Mouse (Mus musculus) intestine, postnatal 0 days (tissue): ENCODE measurements at regions not wholly inside any gene's neighbourhood (a gene's known extent, or its start where the extent isn't known, plus 50 kb on each side); places are given as distances from the start of the nearest gene placed in this dataset.

Source experiments
- ATAC-seq: fragments of 200-750 bp; cut with Nextera tagmentation; 2 replicates; pipeline ENCODE4 v1.8.0; 2017; ENCODE audit warnings: mild to moderate bottlenecking, moderate TSS enrichment, moderate library complexity
- H3K27ac ChIP-seq: fragments of 300-500 bp; sonication (generic); 2 replicates; pipeline ENCODE4 v1.5.1; 2014; ENCODE audit warnings: mild to moderate bottlenecking, low read depth, low read length, moderate library complexity
- H3K27me3 ChIP-seq: fragments of 300-500 bp; sonication (generic); replicated peaks from 2 replicates; pipeline ENCODE4 v1.6.1; 2014; ENCODE audit warnings: low read length, mixed read lengths; ENCODE audit not compliant: control insufficient read depth, insufficient read depth
- H3K36me3 ChIP-seq: fragments of 300-500 bp; sonication (generic); 2 replicates; pipeline ENCODE4 v1.6.1; 2014; ENCODE audit warnings: mild to moderate bottlenecking, moderate library complexity; ENCODE audit not compliant: control insufficient read depth, insufficient read depth
- H3K4me1 ChIP-seq: fragments of 300-500 bp; sonication (generic); replicated peaks from 2 replicates; pipeline ENCODE4 v1.6.1; 2014; ENCODE audit warnings: antibody characterized with exemption, low read length, mixed read lengths; ENCODE audit not compliant: control insufficient read depth, insufficient read depth
- H3K4me2 ChIP-seq: fragments of 300-500 bp; sonication (generic); replicated peaks from 2 replicates; pipeline ENCODE4 v1.6.1; 2014; ENCODE audit warnings: low read depth, mild to moderate bottlenecking, moderate library complexity
- H3K4me3 ChIP-seq: fragments of 300-500 bp; sonication (generic); 2 replicates; pipeline ENCODE4 v1.5.1; 2014; ENCODE audit warnings: low read depth, low read length
- H3K9ac ChIP-seq: fragments of 300-500 bp; sonication (generic); 2 replicates; pipeline ENCODE4 v1.6.1; 2014; ENCODE audit warnings: mild to moderate bottlenecking, low read depth, low read length
- H3K9me3 ChIP-seq: fragments of 300-500 bp; sonication (generic); 2 replicates; pipeline ENCODE4 v1.6.1; 2016; ENCODE audit warnings: mixed run types; ENCODE audit not compliant: control insufficient read depth
- CTCF ChIP-seq: sonication (generic); IDR thresholded peaks from 2 replicates; pipeline ENCODE4 v1.5.1; 2016; ENCODE audit warnings: low read depth, mild to moderate bottlenecking, control low read depth, antibody characterized with exemption, moderate library complexity
- WGBS: fragments of 180-500 bp; shearing (Covaris S2); extraction: QIAGEN DNeasy Blood & Tissue Kit; methylation state at CpG from one replicate; pipeline ENCODE4 v1.1.7; 2014; 5-methylcytosine and 5-hydroxymethylcytosine counted together

DNA sequence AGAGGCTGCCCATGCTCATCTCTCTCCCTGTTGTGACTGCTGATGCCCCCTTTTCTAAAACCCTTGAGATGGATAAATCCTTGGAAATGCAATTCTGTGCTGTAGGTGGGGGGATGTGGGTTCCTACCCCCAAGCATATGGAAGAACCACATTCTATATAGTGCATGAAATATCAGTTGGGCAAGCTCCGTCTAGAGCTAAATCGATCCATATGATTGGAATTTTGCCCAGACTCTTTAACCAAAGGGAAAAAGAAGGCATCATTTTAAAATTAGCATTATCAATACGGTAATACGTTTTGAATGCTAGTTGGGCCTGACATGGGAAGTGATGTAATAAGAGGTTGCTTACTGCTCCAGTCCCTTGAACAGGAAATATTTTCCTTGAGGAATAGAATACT, 411.1 kb upstream of the Sox9 start:
- no peak for ATAC-seq
- H3K9ac ChIP-seq: no peak overlapping the region
- no peak for TF ChIP-seq CTCF
- H3K36me3 ChIP-seq: no peaks in the 10 kb centered on the region
- H3K4me1 ChIP-seq: no peaks in the 10 kb centered on the region
- 91% methylated on average over 4 of the region's 4 CpGs for WGBS
- no peak overlapping the region for H3K4me3 ChIP-seq
- no peak overlapping the region for H3K27ac ChIP-seq
- no peak overlapping the region for H3K4me2 ChIP-seq
- H3K27me3 ChIP-seq: no peaks in the 10 kb centered on the region
- H3K9me3 ChIP-seq: no peaks in the 10 kb centered on the region

- no peak for ATAC-seq
- Histone ChIP-seq H3K4me3 (no peak overlapping the region), H3K27me3 (no peaks in the 10 kb centered on the region), H3K4me1 (no peaks in the 10 kb centered on the region), H3K27ac (no peak overlapping the region), H3K9ac (no peak overlapping the region), H3K4me2 (no peak overlapping the region), H3K36me3 (no peaks in the 10 kb centered on the region), H3K9me3 (no peaks in the 10 kb centered on the region)
- TF ChIP-seq CTCF: no peak
- 85% methylated on average over 3 of the region's 3 CpGs for WGBS
These were observed 382.0 kb upstream of the Sox9 start for GRCm38 (mm10) chr11:112400069-112400468.

GRCm38 (mm10) chr11:112407681-112408080, 374.3 kb upstream of the Sox9 start:
- no peak for ATAC-seq
- Histone ChIP-seq H3K27ac (no peak overlapping the region), H3K27me3 (no peaks in the 10 kb centered on the region), H3K4me1 (no peaks in the 10 kb centered on the region), H3K36me3 (no peaks in the 10 kb centered on the region), H3K9me3 (no peaks in the 10 kb centered on the region), H3K4me2 (no peak overlapping the region), H3K9ac (no peak overlapping the region), H3K4me3 (no peak overlapping the region)
- 93% methylated on average over 8 of the region's 8 CpGs for WGBS
- no peak for TF ChIP-seq CTCF

DNA sequence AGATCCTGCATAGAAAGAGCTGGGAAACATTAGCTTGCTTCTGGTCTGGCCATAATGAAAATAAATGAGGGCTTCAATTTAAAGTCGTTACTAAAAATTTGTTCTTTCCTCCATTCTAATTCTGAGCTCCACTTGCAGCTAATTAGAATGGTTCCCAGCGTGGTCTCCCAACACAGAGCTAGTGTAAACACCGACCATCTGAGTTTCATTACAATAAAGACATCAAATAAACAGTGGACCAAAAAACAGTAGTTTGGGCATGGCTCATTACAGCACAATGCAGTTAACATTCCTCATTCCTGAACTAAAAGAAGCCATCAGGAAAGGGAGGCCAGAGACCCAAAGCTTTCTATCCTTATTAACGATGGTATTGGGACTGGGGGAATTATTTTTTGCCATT, 369.6 kb upstream of the Sox9 start:
- Histone ChIP-seq H3K4me1 (no peaks in the 10 kb centered on the region), H3K9me3 (no peaks in the 10 kb centered on the region), H3K27me3 (no peaks in the 10 kb centered on the region), H3K4me3 (no peak overlapping the region), H3K27ac (no peak overlapping the region), H3K36me3 (no peaks in the 10 kb centered on the region), H3K4me2 (no peak overlapping the region), H3K9ac (no peak overlapping the region)
- ATAC-seq: no peak
- no peak for TF ChIP-seq CTCF
- WGBS: 46% methylated on average over 4 of the region's 4 CpGs

- H3K36me3 ChIP-seq: no peaks in the 10 kb centered on the region
- no peak for ATAC-seq
- no peak for TF ChIP-seq CTCF
- no peak overlapping the region for H3K4me3 ChIP-seq
- H3K4me1 ChIP-seq: no peaks in the 10 kb centered on the region
- no peak overlapping the region for H3K27ac ChIP-seq
- no peaks in the 10 kb centered on the region for H3K27me3 ChIP-seq
- H3K9me3 ChIP-seq: no peaks in the 10 kb centered on the region
- WGBS: 80% methylated on average over 1 of the region's 1 CpGs
- no peak overlapping the region for H3K9ac ChIP-seq
- H3K4me2 ChIP-seq: no peak overlapping the region
These were observed 339.4 kb upstream of the Sox9 start for GRCm38 (mm10) chr11:112442639-112443038.

DNA sequence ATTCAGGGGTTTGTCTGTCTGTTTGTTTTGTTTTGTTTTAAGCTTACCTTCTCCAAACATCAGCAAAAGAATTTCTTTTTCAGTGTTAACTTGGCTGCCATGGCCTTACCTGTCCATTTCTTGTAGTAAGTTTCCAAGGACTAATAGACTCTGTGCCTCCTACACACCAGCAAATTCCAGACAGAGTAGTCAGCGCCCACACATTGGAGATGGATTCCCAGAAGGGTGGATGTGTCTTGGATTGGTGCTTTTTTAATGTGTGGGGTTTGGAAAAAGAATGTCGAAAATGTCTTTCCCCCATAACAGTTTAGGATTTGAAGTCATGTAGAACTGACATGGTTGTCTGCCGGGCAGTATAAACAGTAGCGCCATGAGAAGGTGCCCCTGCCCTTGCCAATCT, 338.1 kb upstream of the Sox9 start:
- H3K27ac ChIP-seq: no peak overlapping the region
- H3K9me3 ChIP-seq: no peaks in the 10 kb centered on the region
- H3K27me3 ChIP-seq: no peaks in the 10 kb centered on the region
- WGBS: 84% methylated on average over 4 of the region's 4 CpGs
- no peaks in the 10 kb centered on the region for H3K4me1 ChIP-seq
- ATAC-seq: no peak
- H3K36me3 ChIP-seq: no peaks in the 10 kb centered on the region
- no peak overlapping the region for H3K9ac ChIP-seq
- TF ChIP-seq CTCF: no peak
- H3K4me2 ChIP-seq: no peak overlapping the region
- no peak overlapping the region for H3K4me3 ChIP-seq

DNA sequence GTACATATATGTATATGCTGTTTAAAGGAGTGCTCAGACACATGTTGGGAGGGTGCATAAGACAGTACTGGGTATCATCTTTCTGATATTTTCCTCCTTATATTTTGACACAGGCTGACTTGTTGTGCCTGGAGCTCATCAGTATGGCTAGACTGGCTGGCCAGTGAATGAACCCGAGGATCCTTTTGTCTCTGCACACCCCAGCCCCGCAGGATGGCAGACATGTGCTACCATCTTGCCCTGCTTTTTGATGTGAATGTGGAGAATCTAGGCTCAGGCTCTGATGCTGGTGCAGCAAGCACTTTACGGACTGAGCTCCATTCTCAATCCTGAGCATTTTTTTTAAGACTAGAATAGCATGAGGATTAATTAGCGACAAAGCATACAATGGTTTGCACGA, 332.4 kb upstream of the Sox9 start:
- no peaks in the 10 kb centered on the region for H3K36me3 ChIP-seq
- H3K4me1 ChIP-seq: no peaks in the 10 kb centered on the region
- 63% methylated on average over 5 of the region's 5 CpGs for WGBS
- no peaks in the 10 kb centered on the region for H3K9me3 ChIP-seq
- no peak for ATAC-seq
- H3K9ac ChIP-seq: no peak overlapping the region
- H3K27me3 ChIP-seq: no peaks in the 10 kb centered on the region
- no peak for TF ChIP-seq CTCF
- H3K27ac ChIP-seq: no peak overlapping the region
- H3K4me3 ChIP-seq: no peak overlapping the region
- H3K4me2 ChIP-seq: no peak overlapping the region
